Mouse (Mus musculus) MEL (cell line): ENCODE measurements around the gene Pigc. TPM values are rescaled to one million over a fixed set of nuclear protein-coding genes. Genes with fewer than 3 reads are reported as not detected.

Experiments
- DNase-seq: peaks from one replicate; pipeline ENCODE4 v3.0.0; 2011; ENCODE audit warnings: low read depth, low spot score
- H3K27ac ChIP-seq: 2 replicates; pipeline ENCODE4 v1.5.1; 2012; ENCODE audit warnings: low read depth, mild to moderate bottlenecking, control low read depth, low read length, moderate library complexity; ENCODE audit not compliant: control insufficient read depth
- H3K27me3 ChIP-seq, 2 experiments: fragments of 150-350 bp in 1 of 2; sonication (generic) in 1 of 2; 2 replicates each; pipeline ENCODE4 v1.6.1; 2012; ENCODE audit warnings: low read length in 2 of 2, mild to moderate bottlenecking in 2 of 2, improper control_type of control experiment in 1 of 2, moderate library complexity in 1 of 2; ENCODE audit not compliant: insufficient read depth in 2 of 2, control insufficient read depth in 1 of 2
- H3K36me3 ChIP-seq, 2 experiments: 2 replicates each; pipeline ENCODE4 v1.6.1; 2012 to 2014; ENCODE audit warnings: low read length in 2 of 2, improper control_type of control experiment in 1 of 2, inconsistent platforms in 1 of 2, mild to moderate bottlenecking in 1 of 2; ENCODE audit not compliant: insufficient read depth in 2 of 2, control insufficient read depth in 1 of 2
- H3K4me1 ChIP-seq, 2 experiments: fragments of 150-350 bp in 1 of 2; sonication (generic) in 1 of 2; 2 replicates each; pipeline ENCODE4 v1.6.1; 2012; ENCODE audit warnings: low read length in 2 of 2, improper control_type of control experiment in 1 of 2, mild to moderate bottlenecking in 1 of 2; ENCODE audit not compliant: insufficient read depth in 2 of 2, control insufficient read depth in 1 of 2
- H3K4me3 ChIP-seq, 2 experiments: fragments of 150-350 bp in 1 of 2; sonication (generic) in 1 of 2; 2 replicates each; pipeline ENCODE4 v1.5.1; 2012; ENCODE audit warnings: low read depth in 2 of 2, low read length in 2 of 2, mild to moderate bottlenecking in 2 of 2, moderate library complexity in 2 of 2, control low read depth in 1 of 2, improper control_type of control experiment in 1 of 2; ENCODE audit not compliant: control insufficient read depth in 1 of 2, insufficient read depth in 1 of 2
- H3K79me2 ChIP-seq: 2 replicates; pipeline ENCODE4 v1.6.1; 2012; ENCODE audit warnings: mild to moderate bottlenecking, low read length, moderate library complexity; ENCODE audit not compliant: control insufficient read depth, poor library complexity, insufficient read depth
- H3K9ac ChIP-seq: 2 replicates; pipeline ENCODE4 v1.6.1; 2012; ENCODE audit warnings: low read depth, mild to moderate bottlenecking, control low read depth, low read length, moderate library complexity; ENCODE audit not compliant: control insufficient read depth, poor library complexity, severe bottlenecking
- H3K9me3 ChIP-seq: fragments of 150-350 bp; sonication (generic); replicated peaks from 2 replicates; pipeline ENCODE4 v1.6.1; 2012; ENCODE audit warnings: mild to moderate bottlenecking, low read length, improper control_type of control experiment, moderate library complexity; ENCODE audit not compliant: insufficient read depth
- CHD1 ChIP-seq: IDR thresholded peaks from 2 replicates; pipeline ENCODE4 v1.6.1; 2012; ENCODE audit warnings: low read depth, mild to moderate bottlenecking, inconsistent platforms, low read length, improper control_type of control experiment
- CTCF ChIP-seq, 3 experiments: IDR thresholded peaks in 2 of 3; conservative IDR thresholded peaks in 1 of 3; 2 replicates each; pipeline ENCODE4 v1.5.1; 2011 to 2012; ENCODE audit warnings: low read length in 3 of 3, low read depth in 2 of 3, mild to moderate bottlenecking in 2 of 3, improper control_type of control experiment in 1 of 3, inconsistent platforms in 1 of 3, mixed read lengths in 1 of 3, moderate library complexity in 1 of 3; ENCODE audit not compliant: control insufficient read depth in 1 of 3, insufficient read depth in 1 of 3, poor library complexity in 1 of 3, severe bottlenecking in 1 of 3
- ELF1 ChIP-seq: IDR thresholded peaks from 2 replicates; pipeline ENCODE4 v1.6.1; 2014; ENCODE audit warnings: low read depth, mild to moderate bottlenecking, inconsistent platforms, low read length, improper control_type of control experiment, moderate library complexity
- ETS1 ChIP-seq: IDR thresholded peaks from 2 replicates; pipeline ENCODE4 v1.6.1; 2012; ENCODE audit warnings: low read depth, mild to moderate bottlenecking, inconsistent platforms, low read length, improper control_type of control experiment, moderate library complexity
- GATA1 ChIP-seq: IDR thresholded peaks from 2 replicates; pipeline ENCODE4 v1.6.1; 2011; ENCODE audit warnings: low read depth, low read length, improper control_type of control experiment
- HCFC1 ChIP-seq: IDR thresholded peaks from 2 replicates; pipeline ENCODE4 v1.6.1; 2012; ENCODE audit warnings: low read depth, mild to moderate bottlenecking, inconsistent platforms, low read length, improper control_type of control experiment, moderate library complexity
- KAT2A ChIP-seq: conservative IDR thresholded peaks from 2 replicates; pipeline ENCODE4 v1.6.1; 2012; ENCODE audit warnings: low read depth, low read length, improper control_type of control experiment, inconsistent platforms
- MEF2A ChIP-seq: IDR thresholded peaks from 2 replicates; pipeline ENCODE4 v1.6.1; 2014; ENCODE audit warnings: low read depth, mild to moderate bottlenecking, inconsistent platforms, low read length, improper control_type of control experiment; ENCODE audit not compliant: poor library complexity, insufficient replicate concordance, severe bottlenecking; ENCODE audit errors: extremely low read depth
- MYC ChIP-seq: IDR thresholded peaks from 2 replicates; pipeline ENCODE4 v1.6.1; 2011; ENCODE audit warnings: low read depth, mild to moderate bottlenecking, low read length, improper control_type of control experiment, moderate library complexity
- NRF1 ChIP-seq: IDR thresholded peaks from 2 replicates; pipeline ENCODE4 v1.6.1; 2014; ENCODE audit warnings: low read depth, mild to moderate bottlenecking, inconsistent platforms, low read length, improper control_type of control experiment, moderate library complexity; ENCODE audit not compliant: poor library complexity, insufficient read depth, severe bottlenecking
- POLR2A ChIP-seq, 2 experiments: IDR thresholded peaks; 2 replicates each; pipeline ENCODE4 v1.6.1; 2011 to 2012; ENCODE audit warnings: low read length in 2 of 2, mild to moderate bottlenecking in 2 of 2, control low read depth in 1 of 2, improper control_type of control experiment in 1 of 2, low read depth in 1 of 2, moderate library complexity in 1 of 2; ENCODE audit not compliant: control insufficient read depth in 1 of 2, insufficient read depth in 1 of 2, poor library complexity in 1 of 2
- POLR2AphosphoS2 ChIP-seq: IDR thresholded peaks from 2 replicates; pipeline ENCODE4 v1.6.1; 2011; ENCODE audit warnings: low read length, improper control_type of control experiment
- RCOR1 ChIP-seq: IDR thresholded peaks from 2 replicates; pipeline ENCODE4 v1.6.1; 2012; ENCODE audit warnings: low read depth, mild to moderate bottlenecking, inconsistent platforms, low read length, improper control_type of control experiment
- SMC3 ChIP-seq: IDR thresholded peaks from 2 replicates; pipeline ENCODE4 v1.6.1; 2011; ENCODE audit warnings: low read depth, low read length, improper control_type of control experiment
- TAL1 ChIP-seq: IDR thresholded peaks from 2 replicates; pipeline ENCODE4 v1.6.1; 2012; ENCODE audit warnings: mild to moderate bottlenecking, inconsistent platforms, low read length, moderate library complexity, mixed read lengths
- TBP ChIP-seq: IDR thresholded peaks from 2 replicates; pipeline ENCODE4 v1.8.0; 2011; ENCODE audit warnings: low read depth, low read length, improper control_type of control experiment
- UBTF ChIP-seq: IDR thresholded peaks from 2 replicates; pipeline ENCODE4 v1.6.1; 2012; ENCODE audit warnings: low read depth, mild to moderate bottlenecking, inconsistent platforms, low read length, improper control_type of control experiment, moderate library complexity, borderline replicate concordance; ENCODE audit not compliant: insufficient read depth
- ZKSCAN1 ChIP-seq: IDR thresholded peaks from 2 replicates; pipeline ENCODE4 v1.6.1; 2012; ENCODE audit warnings: low read depth, mild to moderate bottlenecking, inconsistent platforms, low read length, improper control_type of control experiment, moderate library complexity
- polyA plus RNA-seq, 2 experiments: library from polyadenylated mRNA; stranded (reverse) in 1 of 2; unstranded in 1 of 2; fragments of >175 nt in 1 of 2; fragments of >200 nt in 1 of 2; gene quantifications; 2 replicates each; pipeline versions ENCODE4 v1.2.1 to v1.2.4; 2012; ENCODE audit warnings: low replicate concordance in 2 of 2, low read depth in 1 of 2; ENCODE audit not compliant: insufficient read length in 2 of 2, insufficient read depth in 1 of 2, missing spikeins in 1 of 2
- total RNA-seq: library from RNA; depleted of rRNA; stranded (reverse); fragments of 300-350 nt; gene quantifications from 2 replicates; pipeline ENCODE4 v1.2.3, GENCODE M21; 2012

Pigc gene
- total and polyA plus RNA-seq, 3 experiments = 4.2 to 9.8 TPM; not detected in 1

DNA sequence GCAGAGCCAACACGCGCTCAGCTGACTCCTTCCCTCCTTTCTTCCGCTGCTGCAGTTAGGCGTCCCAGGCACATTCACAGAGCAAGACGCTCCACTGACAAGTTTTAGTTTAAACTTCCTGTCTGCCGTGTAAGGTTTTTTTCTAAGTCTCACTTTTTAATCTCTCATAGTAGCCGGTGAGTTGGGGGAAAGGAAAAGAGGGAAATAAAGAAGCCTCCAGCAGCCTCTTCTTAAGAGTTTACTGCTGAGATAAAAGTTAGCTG is 35.5 kb downstream of the Pigc start:
- Histone ChIP-seq H3K79me2 (no peaks in the 10 kb centered on the region), H3K27ac (no peak overlapping the region), H3K27me3 (no peaks in the 10 kb centered on the region; a peak in 3 of 4 replicates), H3K4me1 (no peaks in the 10 kb centered on the region), H3K4me3 (no peak overlapping the region), H3K9ac (no peak overlapping the region), H3K9me3 (no peaks in the 10 kb centered on the region), H3K36me3 (no peaks in the 10 kb centered on the region)
- TF ChIP-seq SMC3 = no peak
- DNase-seq = no peak

DNA sequence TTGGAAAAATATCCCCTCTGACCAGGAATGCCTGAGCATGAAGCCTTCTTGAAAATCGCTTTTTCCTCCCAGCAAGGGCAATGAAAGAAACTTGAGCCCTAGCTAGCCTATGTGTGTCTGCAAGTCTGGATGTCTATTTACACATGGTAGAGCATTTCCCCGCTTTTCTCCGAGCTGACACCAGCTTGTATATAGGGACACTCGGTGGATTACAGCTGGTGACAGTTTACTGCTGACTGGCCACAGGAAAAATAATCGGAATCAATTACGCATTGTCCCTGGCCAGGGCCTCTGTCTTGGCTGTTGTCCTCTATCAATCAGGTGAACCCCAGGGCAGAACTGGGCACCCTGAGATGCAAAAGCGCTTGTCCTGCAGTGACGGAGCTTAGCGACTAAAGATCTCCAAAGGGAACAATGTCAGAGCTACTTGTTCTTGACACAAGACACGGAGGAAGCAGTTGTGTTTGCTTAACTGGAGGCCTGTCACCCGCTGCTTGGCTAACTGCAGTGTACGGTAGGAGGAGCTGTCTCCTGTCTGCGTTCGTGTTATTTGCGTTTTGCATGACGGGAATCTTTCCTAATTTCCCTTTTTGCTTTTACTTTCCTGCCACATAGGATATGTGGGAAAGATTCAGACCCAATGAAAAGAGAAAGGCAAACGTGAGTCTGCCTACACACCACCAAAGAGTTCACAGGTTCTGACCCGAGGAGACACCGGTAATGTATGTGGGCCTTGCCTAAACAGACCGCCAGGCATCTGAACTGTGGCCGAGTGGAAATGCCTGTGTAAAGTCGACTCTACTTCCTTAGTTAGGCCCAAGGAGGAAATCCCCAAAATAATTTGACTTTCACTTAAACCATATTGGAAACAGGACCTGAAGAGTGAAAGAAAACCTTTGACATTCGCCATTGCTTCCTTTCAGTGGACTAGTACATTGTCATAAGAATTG is 36.1 kb downstream of the Pigc start:
- Histone ChIP-seq H3K79me2 (no peaks in the 10 kb centered on the region), H3K9me3 (no peaks in the 10 kb centered on the region), H3K9ac (no peak overlapping the region), H3K27ac (no peak overlapping the region), H3K36me3 (no peaks in the 10 kb centered on the region), H3K4me3 (no peak overlapping the region), H3K27me3 (no peaks in the 10 kb centered on the region; a peak in 3 of 4 replicates), H3K4me1 (no peaks in the 10 kb centered on the region)
- TF ChIP-seq TBP (no peak), MYC (no peak), TAL1 (no peak), ELF1 (no peak), POLR2A (IDR thresholded peaks at IDR 0.05; ENCODE audit: control insufficient read depth in 1 of 2, insufficient read depth in 1 of 2, low read depth in 1 of 2, low read length in 2 of 2, poor library complexity in 1 of 2) (no peak), RCOR1 (no peak), CTCF (IDR thresholded peaks at IDR 0.05 in 2 of 3, conservative IDR thresholded peaks at IDR 0.05 in 1 of 3; ENCODE audit: control insufficient read depth in 1 of 3, insufficient read depth in 1 of 3, low read depth in 2 of 3, low read length in 3 of 3, poor library complexity in 1 of 3, severe bottlenecking in 1 of 3) (no peak), ETS1 (no peak), NRF1 (no peak), KAT2A (no peak), ZKSCAN1 (no peak), HCFC1 (no peak), POLR2AphosphoS2 (no peak), CHD1 (no peak), MEF2A (no peak), GATA1 (no peak), UBTF (no peak)
- DNase-seq = no peak
